Mouse (Mus musculus) bone marrow macrophage, adult 2 months (primary cell): ENCODE data around the gene Myo1h. TPM values are rescaled to one million over a fixed set of nuclear protein-coding genes. Genes with fewer than 3 reads are reported as not detected.

Source experiments
- H3K27ac ChIP-seq: 2 replicates; pipeline ENCODE4 v1.5.1; 2012; ENCODE audit warnings: low read depth, low read length; ENCODE audit not compliant: insufficient read depth
- H3K4me1 ChIP-seq: 2 replicates; pipeline ENCODE4 v1.6.1; 2012; ENCODE audit warnings: low read length; ENCODE audit not compliant: control insufficient read depth, insufficient read depth
- H3K4me3 ChIP-seq: 2 replicates; pipeline ENCODE4 v1.5.1; 2012; ENCODE audit warnings: mild to moderate bottlenecking, low read length, moderate library complexity; ENCODE audit not compliant: insufficient read depth
- CTCF ChIP-seq: IDR thresholded peaks from 2 replicates; pipeline ENCODE4 v1.5.1; 2012; ENCODE audit warnings: low read depth, mild to moderate bottlenecking, low read length, moderate library complexity
- POLR2A ChIP-seq: IDR thresholded peaks from 2 replicates; pipeline ENCODE4 v1.6.1; 2012; ENCODE audit warnings: mild to moderate bottlenecking, low read depth, low read length, borderline replicate concordance
- polyA plus RNA-seq: library from polyadenylated mRNA; stranded (reverse); fragments of >200 nt; gene quantifications from 2 replicates; pipeline ENCODE4 v1.2.4, GENCODE M21; 2012; ENCODE audit not compliant: missing spikeins, insufficient read depth, insufficient read length

Gene Myo1h
- polyA plus RNA-seq, 1 experiment = not detected

DNA sequence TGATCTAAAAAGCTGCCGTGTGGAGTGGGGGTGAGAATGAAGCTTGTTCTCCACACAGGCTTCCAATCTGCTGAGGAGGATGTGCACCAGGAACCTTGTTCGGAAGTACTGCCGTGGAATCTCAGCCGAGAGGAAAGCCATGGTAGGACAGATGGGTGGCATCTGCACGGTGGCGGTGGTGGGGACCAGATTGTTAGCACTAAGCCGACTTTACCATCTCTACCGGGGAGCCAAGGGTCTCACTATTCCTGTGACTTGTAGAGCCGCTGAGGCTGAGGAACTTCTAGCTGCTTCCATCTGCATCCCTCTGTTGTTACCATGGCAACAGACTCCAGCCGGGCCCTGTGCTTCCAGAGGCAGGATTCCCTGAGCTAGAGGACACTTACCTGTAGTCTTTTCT is 69.9 kb downstream of the Myo1h start:
- H3K4me1 ChIP-seq = no peaks in the 10 kb centered on the region
- TF ChIP-seq POLR2A (no peak), CTCF (no peak)
- no peak overlapping the region for H3K4me3 ChIP-seq
- H3K27ac ChIP-seq = no peak overlapping the region

DNA sequence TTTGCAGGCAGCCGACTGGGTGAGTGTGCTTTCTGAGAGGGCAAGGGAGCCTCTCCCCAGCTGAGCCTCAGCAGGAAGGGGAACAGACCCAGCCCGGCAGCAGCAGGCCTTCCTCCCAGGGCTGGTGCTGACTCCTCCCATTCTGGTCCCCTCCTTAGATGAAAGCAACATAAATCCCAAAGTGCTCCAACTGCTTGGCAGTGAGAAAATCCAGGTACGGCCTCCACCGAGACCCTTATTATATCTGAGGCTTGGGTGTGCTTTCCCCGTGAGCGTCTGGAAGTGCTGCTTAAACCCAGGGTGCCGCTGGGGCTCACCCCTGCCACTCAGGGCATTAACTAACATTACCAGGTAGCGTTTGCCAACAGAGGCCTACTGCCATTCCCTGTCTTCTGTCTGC is 70.6 kb downstream of the Myo1h start:
- TF ChIP-seq POLR2A (no peak), CTCF (no peak)
- no peaks in the 10 kb centered on the region for H3K4me1 ChIP-seq
- no peak overlapping the region for H3K27ac ChIP-seq
- H3K4me3 ChIP-seq = no peak overlapping the region

DNA sequence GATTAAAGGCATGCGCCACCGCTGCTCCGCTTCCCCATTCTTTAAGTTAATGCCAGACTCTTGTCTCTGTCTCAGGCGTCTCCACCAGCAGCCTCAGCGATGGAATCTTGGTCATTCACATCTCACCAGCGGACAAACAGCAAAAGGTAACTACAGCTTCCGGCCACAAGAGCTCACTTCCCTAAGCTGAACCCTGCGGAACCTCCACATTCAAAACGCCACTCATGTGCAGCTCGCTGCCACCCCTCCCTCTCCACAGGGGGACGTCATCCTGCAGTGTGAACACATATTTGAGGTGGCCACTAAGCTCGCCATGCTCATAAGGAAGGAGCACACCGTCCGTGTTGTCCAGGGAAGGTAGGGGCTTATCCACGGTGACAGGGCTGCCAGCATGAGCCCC is 72.0 kb downstream of the Myo1h start:
- no peaks in the 10 kb centered on the region for H3K4me1 ChIP-seq
- no peak for TF ChIP-seq CTCF
- no peak for TF ChIP-seq POLR2A
- H3K27ac ChIP-seq = no peak overlapping the region
- H3K4me3 ChIP-seq = no peak overlapping the region

DNA sequence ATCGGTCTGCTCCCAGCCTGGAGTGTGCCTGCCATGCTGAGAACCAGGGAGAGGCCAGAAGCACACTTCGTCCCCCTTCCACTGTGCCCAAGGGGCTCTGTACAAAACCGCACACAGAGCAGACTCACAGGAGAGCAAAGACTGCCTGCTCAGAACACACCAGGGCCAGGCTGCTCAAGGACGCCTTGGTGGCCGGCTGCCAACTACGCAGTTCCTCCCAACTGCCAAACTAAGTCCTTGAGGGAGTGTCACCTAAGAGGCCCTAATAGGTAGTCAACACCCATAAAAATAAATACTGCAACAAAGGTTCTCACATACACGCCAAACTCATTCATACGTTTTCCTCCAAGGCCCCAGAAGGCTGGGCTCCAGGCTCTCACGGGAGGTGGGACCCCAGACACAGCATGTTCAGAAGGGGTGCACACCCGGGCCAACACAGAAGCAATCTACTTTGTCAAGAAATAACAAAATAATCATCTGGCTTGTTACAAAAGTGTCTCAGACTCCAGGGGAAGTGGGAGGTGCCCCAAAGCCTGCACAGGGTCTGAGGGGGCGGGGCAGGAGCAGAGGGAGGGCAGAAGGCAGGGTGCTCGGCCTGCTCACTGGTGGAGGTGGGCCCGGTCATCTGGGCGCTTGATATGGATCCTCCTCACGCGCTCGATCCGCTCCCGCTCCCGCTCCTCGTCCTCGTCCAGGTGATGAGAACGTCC is 76.2 kb downstream of the Myo1h start:
- no peaks in the 10 kb centered on the region for H3K4me1 ChIP-seq
- H3K27ac ChIP-seq = no peak overlapping the region
- TF ChIP-seq CTCF = no peak
- no peak for TF ChIP-seq POLR2A
- no peak overlapping the region for H3K4me3 ChIP-seq

GRCm38 (mm10) chr5:114368121-114368520 is 79.2 kb downstream of the Myo1h start:
- Histone ChIP-seq H3K4me3 (no peak overlapping the region), H3K4me1 (peaks cover 22% of the 10 kb centered on the region), H3K27ac (no peak overlapping the region)
- TF ChIP-seq CTCF (no peak), POLR2A (no peak)

DNA sequence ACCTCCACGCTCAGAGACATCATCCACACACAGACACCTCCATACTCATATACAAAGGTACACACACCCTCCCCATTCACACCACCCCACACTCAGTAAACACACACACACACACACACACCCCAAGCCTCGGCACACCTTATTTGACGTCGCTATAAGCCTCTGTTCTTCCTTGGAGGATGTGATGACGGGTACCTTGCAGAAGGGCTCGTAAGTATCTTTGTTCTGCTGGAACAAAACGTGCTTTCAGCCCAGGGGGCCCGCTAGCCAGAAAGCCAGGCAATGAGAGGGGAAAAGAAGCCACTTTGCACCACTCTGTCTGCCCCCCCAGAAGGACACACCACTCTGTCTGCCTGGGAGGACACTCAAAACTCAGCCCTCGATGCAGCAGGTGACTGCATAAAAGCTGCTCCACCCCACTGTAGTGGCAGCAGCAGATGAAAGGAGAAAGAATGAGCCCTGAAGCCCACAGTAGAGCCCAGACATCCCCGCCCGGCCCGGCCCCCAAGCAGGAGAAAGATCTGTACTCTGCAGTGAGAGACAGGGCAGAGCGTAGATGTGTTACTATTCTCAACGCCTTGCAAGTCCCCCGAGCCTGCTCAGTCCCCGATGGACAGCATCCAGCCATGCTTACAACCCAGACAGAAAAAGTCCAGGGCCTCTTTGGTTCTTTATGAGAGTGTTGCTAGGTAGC is 80.0 kb downstream of the Myo1h start:
- H3K4me3 ChIP-seq = no peak overlapping the region
- no peak for TF ChIP-seq POLR2A
- TF ChIP-seq CTCF = no peak
- peaks cover 25% of the 10 kb centered on the region for H3K4me1 ChIP-seq
- no peak overlapping the region for H3K27ac ChIP-seq

GRCm38 (mm10) chr5:114369921-114370320 is 81.0 kb downstream of the Myo1h start:
- H3K4me3 ChIP-seq = no peak overlapping the region
- no peak overlapping the region for H3K27ac ChIP-seq

DNA sequence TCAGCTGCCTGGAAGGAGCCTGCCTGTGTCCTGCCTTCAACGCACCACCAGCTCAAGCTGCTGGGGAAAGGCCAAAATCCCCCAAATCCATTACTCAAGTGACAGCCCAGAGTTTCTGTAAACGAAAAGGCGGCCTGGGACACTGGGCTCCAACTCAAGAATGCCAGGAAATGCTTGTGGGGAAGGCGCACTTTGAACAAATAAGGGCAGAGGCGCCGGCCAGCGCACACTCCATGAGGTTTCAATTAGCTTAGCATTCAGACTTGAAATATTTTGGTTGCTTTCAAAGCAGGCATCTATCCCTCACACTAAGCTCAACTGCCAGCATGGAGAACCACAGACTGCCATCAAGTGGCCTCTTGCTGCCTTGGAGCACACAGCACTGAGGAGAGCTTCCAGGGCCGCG is 81.4 kb downstream of the Myo1h start:
- peaks cover 35% of the 10 kb centered on the region for H3K4me1 ChIP-seq
- no peak overlapping the region for H3K4me3 ChIP-seq
- TF ChIP-seq POLR2A (no peak), CTCF (no peak)
- H3K27ac ChIP-seq = no peak overlapping the region

More at GRCm38 (mm10) chr5:114369921-114370320, 81.0 kb downstream of the Myo1h start:
- no peak for TF ChIP-seq CTCF
- no peak for TF ChIP-seq POLR2A
- peaks cover 31% of the 10 kb centered on the region for H3K4me1 ChIP-seq

GRCm38 (mm10) chr5:114371331-114371730 is 82.4 kb downstream of the Myo1h start:
- TF ChIP-seq CTCF (no peak), POLR2A (no peak)
- Histone ChIP-seq H3K4me1 (peaks cover 40% of the 10 kb centered on the region), H3K4me3 (no peak overlapping the region), H3K27ac (peak overlapping the region; percentile 4; the same call in 1 of the 2 replicates)

DNA sequence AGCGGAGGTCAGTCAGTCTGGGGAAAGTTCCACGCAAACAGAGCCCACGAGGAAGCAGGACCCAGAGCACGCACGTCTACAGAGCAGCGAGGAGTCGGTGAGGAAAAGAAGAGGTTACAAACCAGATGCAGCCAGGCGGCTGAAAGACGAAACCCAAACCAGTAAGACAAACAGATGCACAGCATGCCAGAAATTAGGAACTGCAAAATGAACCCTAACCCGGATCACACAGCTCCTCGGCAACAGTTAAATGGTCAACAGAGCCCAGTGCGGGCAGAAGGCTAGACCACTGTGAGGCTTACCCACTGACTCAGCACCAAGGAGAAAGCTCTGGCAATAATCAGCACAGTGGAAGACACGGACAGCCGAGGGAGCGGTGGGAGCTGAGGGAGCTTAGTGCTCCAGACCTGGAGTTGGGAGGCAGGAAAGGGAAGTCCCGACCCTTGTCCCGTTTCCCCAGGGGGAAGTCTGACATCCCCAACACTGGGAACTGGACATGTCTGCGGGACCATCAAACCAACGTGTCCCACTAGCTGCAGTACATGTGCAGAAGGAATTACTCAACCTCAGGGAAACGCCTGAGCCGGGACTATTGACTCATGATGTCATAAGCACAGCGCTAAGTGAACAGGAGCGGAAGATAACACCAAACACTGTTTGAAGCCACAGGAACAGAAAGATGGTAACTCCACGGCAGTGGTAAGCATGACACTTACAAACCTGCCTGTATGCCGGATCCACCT is 82.9 kb downstream of the Myo1h start:
- H3K4me1 ChIP-seq = peaks cover 40% of the 10 kb centered on the region
- H3K4me3 ChIP-seq = no peak overlapping the region
- no peak overlapping the region for H3K27ac ChIP-seq
- no peak for TF ChIP-seq CTCF
- TF ChIP-seq POLR2A = no peak
